Mouse (Mus musculus): Measurements from ENCODE around the gene Ptgir. TPM values are rescaled to one million over a fixed set of nuclear protein-coding genes. Genes with fewer than 3 reads are reported as not detected.

Gene Ptgir
- polyA plus RNA-seq, 1 experiment from 2014 or later: 0.43 TPM

- Histone ChIP-seq H3K4me1 (peaks cover 62% of the 10 kb centered on the region), H3K27me3 (ENCODE audit: low read depth, poor library complexity, severe bottlenecking) (no peaks in the 10 kb centered on the region), H3K4me3 (peak overlapping the region; percentile 85), H3K9me3 (replicated peaks) (no peaks in the 10 kb centered on the region), H3K36me3 (peaks cover 60% of the 10 kb centered on the region), H3K27ac (peak overlapping the region; percentile 96)
- DNase-seq (ENCODE audit: low spot score): peak; percentile 64
- 43% methylated on average over 21 of the region's 21 CpGs for WGBS
Measured at GRCm38 (mm10) chr7:16920818-16921791, 14.8 kb downstream of the Ptgir start.

GRCm38 (mm10) chr7:16921881-16922335 lies 15.6 kb downstream of the Ptgir start:
- no peak for DNase-seq (ENCODE audit: low spot score)
- peaks cover 52% of the 10 kb centered on the region for H3K36me3 ChIP-seq
- H3K9me3 ChIP-seq (replicated peaks): no peaks in the 10 kb centered on the region
- H3K27ac ChIP-seq: peak overlapping the region; percentile 96
- WGBS: 68% methylated on average over 6 of the region's 6 CpGs
- H3K4me1 ChIP-seq: peaks cover 58% of the 10 kb centered on the region
- peak overlapping the region; percentile 85 for H3K4me3 ChIP-seq
- no peaks in the 10 kb centered on the region for H3K27me3 ChIP-seq (ENCODE audit: low read depth, poor library complexity, severe bottlenecking)

- Histone ChIP-seq H3K4me1 (peaks cover 54% of the 10 kb centered on the region), H3K27ac (peak overlapping the region; percentile 96), H3K36me3 (peaks cover 47% of the 10 kb centered on the region), H3K27me3 (ENCODE audit: low read depth, poor library complexity, severe bottlenecking) (no peaks in the 10 kb centered on the region), H3K4me3 (peak overlapping the region; percentile 85), H3K9me3 (replicated peaks) (no peaks in the 10 kb centered on the region)
- 69% methylated on average over 10 of the region's 10 CpGs for WGBS
- DNase-seq (ENCODE audit: low spot score): peak; percentile 35
Measured at GRCm38 (mm10) chr7:16922360-16922973, 16.2 kb downstream of the Ptgir start.

- H3K27ac ChIP-seq: peak overlapping the region; percentile 96
- WGBS: under 1% methylated on average over 57 of the region's 57 CpGs
- peak overlapping the region; percentile 85 for H3K4me3 ChIP-seq
- peaks cover 45% of the 10 kb centered on the region for H3K4me1 ChIP-seq
- DNase-seq (ENCODE audit: low spot score): no peak
- H3K36me3 ChIP-seq: peaks cover 37% of the 10 kb centered on the region
- H3K27me3 ChIP-seq (ENCODE audit: low read depth, poor library complexity, severe bottlenecking): no peaks in the 10 kb centered on the region
- no peaks in the 10 kb centered on the region for H3K9me3 ChIP-seq (replicated peaks)
Measured at GRCm38 (mm10) chr7:16923283-16924036, 17.2 kb downstream of the Ptgir start.

GRCm38 (mm10) chr7:16924037-16924834 lies 17.9 kb downstream of the Ptgir start, which contains the start of gene Calm3:
Calm3 (minus strand) TSS chr7:16924114.
- Histone ChIP-seq H3K36me3 (peaks cover 29% of the 10 kb centered on the region), H3K27ac (peak within 1 kb of the TSS; percentile 96), H3K27me3 (ENCODE audit: low read depth, poor library complexity, severe bottlenecking) (no peaks in the 10 kb centered on the region), H3K9me3 (replicated peaks) (no peaks in the 10 kb centered on the region), H3K4me3 (peak within 1 kb of the TSS; percentile 85), H3K4me1 (peaks cover 38% of the 10 kb centered on the region)
- 2% methylated on average over 64 of the region's 64 CpGs for WGBS
- DNase-seq (ENCODE audit: low spot score): peak; percentile 100

GRCm38 (mm10) chr7:16928341-16928740 lies 22.1 kb downstream of the Ptgir start:
- Histone ChIP-seq H3K9me3 (replicated peaks) (no peaks in the 10 kb centered on the region), H3K27me3 (ENCODE audit: low read depth, poor library complexity, severe bottlenecking) (no peaks in the 10 kb centered on the region), H3K27ac (no peak overlapping the region), H3K4me3 (no peak overlapping the region), H3K36me3 (no peaks in the 10 kb centered on the region), H3K4me1 (no peaks in the 10 kb centered on the region)
- no peak for DNase-seq (ENCODE audit: low spot score)
- 42% methylated on average over 2 of the region's 2 CpGs for WGBS

- Histone ChIP-seq H3K36me3 (no peaks in the 10 kb centered on the region), H3K27me3 (ENCODE audit: low read depth, poor library complexity, severe bottlenecking) (no peaks in the 10 kb centered on the region), H3K9me3 (replicated peaks) (no peaks in the 10 kb centered on the region), H3K4me3 (no peak overlapping the region), H3K4me1 (no peaks in the 10 kb centered on the region), H3K27ac (no peak overlapping the region)
- DNase-seq (ENCODE audit: low spot score): peak; percentile 78
- 19% methylated on average over 1 of the region's 1 CpGs for WGBS
Measured at GRCm38 (mm10) chr7:16930850-16931249, 24.6 kb downstream of the Ptgir start.

- Histone ChIP-seq H3K4me1 (no peaks in the 10 kb centered on the region), H3K27me3 (ENCODE audit: low read depth, poor library complexity, severe bottlenecking) (no peaks in the 10 kb centered on the region), H3K9me3 (replicated peaks) (no peaks in the 10 kb centered on the region), H3K36me3 (no peaks in the 10 kb centered on the region), H3K27ac (no peak overlapping the region), H3K4me3 (no peak overlapping the region)
- WGBS: 19% methylated on average over 14 of the region's 14 CpGs
- DNase-seq (ENCODE audit: low spot score): peak; percentile 92
Measured at GRCm38 (mm10) chr7:16931968-16932627, 25.8 kb downstream of the Ptgir start.

- Histone ChIP-seq H3K4me3 (no peak overlapping the region), H3K27ac (no peak overlapping the region), H3K36me3 (no peaks in the 10 kb centered on the region), H3K4me1 (no peaks in the 10 kb centered on the region), H3K9me3 (replicated peaks) (no peaks in the 10 kb centered on the region), H3K27me3 (ENCODE audit: low read depth, poor library complexity, severe bottlenecking) (no peaks in the 10 kb centered on the region)
- DNase-seq (ENCODE audit: low spot score): no peak
- 48% methylated on average over 14 of the region's 14 CpGs for WGBS
Measured at GRCm38 (mm10) chr7:16932704-16933577, 26.7 kb downstream of the Ptgir start.

- 40% methylated on average over 4 of the region's 4 CpGs for WGBS
- no peaks in the 10 kb centered on the region for H3K36me3 ChIP-seq
- H3K9me3 ChIP-seq (replicated peaks): no peaks in the 10 kb centered on the region
- H3K4me3 ChIP-seq: no peak overlapping the region
- H3K27ac ChIP-seq: no peak overlapping the region
- no peak for DNase-seq (ENCODE audit: low spot score)
- 0 out of 2 replicates have a peak, but pooled peaks cover 3% of the 10 kb centered on the region for H3K4me1 ChIP-seq
- H3K27me3 ChIP-seq (ENCODE audit: low read depth, poor library complexity, severe bottlenecking): no peaks in the 10 kb centered on the region
Measured at GRCm38 (mm10) chr7:16937312-16937711, 31.0 kb downstream of the Ptgir start.

All from limb, embryonic 10.5 days (tissue).